Mouse (Mus musculus) kidney, postnatal 4 days (tissue): ENCODE measurements around the gene Tmem274.

Source experiments
- DNase-seq, 2 experiments: peaks; one replicate each; pipeline ENCODE4 v3.0.0; 2021; ENCODE audit warnings: mixed read lengths in 2 of 2

Tmem274 gene

DNA sequence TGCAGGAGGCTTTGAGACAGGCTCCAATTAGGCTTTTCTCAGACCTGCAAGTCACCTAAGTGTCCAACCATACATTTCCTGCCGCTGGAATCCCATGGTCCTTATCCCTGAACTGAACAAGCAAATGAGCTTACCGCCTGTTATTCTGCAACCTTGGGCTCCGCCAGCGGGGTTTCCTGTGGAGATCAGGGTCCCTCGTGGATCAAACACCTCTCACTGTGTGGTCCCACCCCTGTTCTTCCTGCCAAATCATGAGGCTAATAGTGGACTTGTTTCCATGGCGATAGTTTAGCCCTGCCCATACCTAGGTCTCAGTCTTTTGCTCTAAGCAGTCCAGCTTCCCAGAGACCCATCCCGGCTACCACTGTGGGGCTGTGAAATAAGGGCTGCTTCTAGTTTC, 49.2 kb downstream of the Tmem274 start:
- peak; percentile 22 to 46 for DNase-seq

GRCm38 (mm10) chr4:149527621-149528354, 50.6 kb downstream of the Tmem274 start:
- no peak for DNase-seq

DNA sequence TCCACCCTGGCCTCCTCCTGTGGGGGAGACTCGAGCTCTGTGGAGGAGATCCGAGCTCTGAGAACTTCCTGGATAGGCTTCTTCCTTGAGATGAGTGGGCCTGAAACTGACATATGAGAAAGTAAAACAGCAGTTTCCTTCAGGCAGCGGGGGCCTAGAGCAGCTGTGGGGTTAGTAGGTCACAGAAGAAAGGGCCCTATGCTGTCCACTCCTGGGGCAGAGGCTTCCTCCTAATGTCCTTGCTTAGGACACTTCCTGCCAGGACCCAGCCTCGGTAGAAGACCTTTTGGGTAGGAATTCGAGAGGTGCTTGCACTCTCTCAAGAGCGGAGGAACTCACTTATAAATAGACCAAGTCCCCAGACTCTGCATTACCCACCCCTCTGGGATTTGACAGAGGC, 52.5 kb downstream of the Tmem274 start:
- DNase-seq = peak; percentile 16 to 32
